Mouse (Mus musculus) kidney, adult 2 months (tissue): ENCODE data around the gene Vti1a.

Experiments used
- CTCF ChIP-seq: fragments of 200-500 bp; conservative IDR thresholded peaks from 2 replicates; pipeline ENCODE4 v1.5.1; 2011; ENCODE audit warnings: low read depth, mild to moderate bottlenecking, control low read depth, low read length, moderate library complexity, mixed read lengths; ENCODE audit not compliant: insufficient read depth, insufficient read length
- POLR2A ChIP-seq: fragments of 200-500 bp; IDR thresholded peaks from one replicate; pipeline ENCODE4 v1.6.1; 2011; ENCODE audit warnings: low read depth, low read length, control low read depth

GRCm38 (mm10) chr19:55594451-55594850 lies 278.4 kb downstream of the Vti1a start:
- TF ChIP-seq CTCF (no peak), POLR2A (no peak)
